Mouse (Mus musculus): ENCODE data around the gene Tmc6. TPM values are rescaled to one million over a fixed set of nuclear protein-coding genes. Genes with fewer than 3 reads are reported as not detected.
A peak's percentile ranks its signal among the peaks of the same experiment; 100 is the strongest.

Tmc6 gene
- 40.9 and 48.2 TPM in 2 replicates for polyA plus RNA-seq (2012)

DNA sequence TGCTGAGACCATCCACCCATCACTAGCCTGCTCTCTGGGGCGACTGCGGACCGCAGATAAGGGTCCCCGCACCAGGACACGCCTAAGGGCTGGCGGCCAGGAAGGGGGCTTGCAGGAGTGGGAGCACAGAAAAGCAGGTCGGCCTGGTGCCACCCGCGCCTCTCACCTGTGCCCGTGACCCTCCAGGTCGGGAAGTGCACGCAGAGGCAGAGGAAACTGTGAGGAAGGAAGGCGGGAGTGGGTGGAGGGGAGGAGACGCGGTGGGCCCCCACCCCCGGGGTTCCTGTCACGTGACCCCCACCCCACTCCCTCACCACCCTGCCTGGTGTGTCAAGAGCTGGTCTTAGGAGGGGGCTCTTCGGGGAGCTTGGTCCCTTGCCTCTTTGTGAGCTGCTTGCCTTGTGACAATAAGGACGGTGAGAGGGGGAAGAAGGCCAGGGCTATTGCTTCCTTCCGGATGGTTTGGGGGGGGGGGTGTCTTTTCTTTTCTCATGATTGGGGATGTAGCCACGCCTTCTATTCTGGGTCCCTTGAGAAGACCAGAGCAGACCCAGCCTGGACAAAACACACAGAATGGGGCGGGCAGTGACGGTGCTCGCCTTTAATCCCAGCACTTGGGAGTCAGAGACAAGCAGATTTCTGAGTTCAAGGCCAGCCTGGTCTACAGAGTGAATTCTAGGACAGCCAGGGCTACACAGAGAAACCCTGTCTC lies at the start of gene Tmc6, which contains the start of gene Tmc8:
Gene Tmc6, minus strand, starts transcription at position 206 of the 712 bp plus-strand sequence.
Gene Tmc8, plus strand, starts transcription at position 84 of the 712 bp plus-strand sequence.
- no peak for TF ChIP-seq GATA1 (IDR thresholded peaks at IDR 0.05; ENCODE audit: low read length)

GRCm38 (mm10) chr11:117830401-117830800 lies 48.4 kb upstream of the Tmc6 start:
- no peak for TF ChIP-seq GATA1 (IDR thresholded peaks at IDR 0.05; ENCODE audit: low read length)

DNA sequence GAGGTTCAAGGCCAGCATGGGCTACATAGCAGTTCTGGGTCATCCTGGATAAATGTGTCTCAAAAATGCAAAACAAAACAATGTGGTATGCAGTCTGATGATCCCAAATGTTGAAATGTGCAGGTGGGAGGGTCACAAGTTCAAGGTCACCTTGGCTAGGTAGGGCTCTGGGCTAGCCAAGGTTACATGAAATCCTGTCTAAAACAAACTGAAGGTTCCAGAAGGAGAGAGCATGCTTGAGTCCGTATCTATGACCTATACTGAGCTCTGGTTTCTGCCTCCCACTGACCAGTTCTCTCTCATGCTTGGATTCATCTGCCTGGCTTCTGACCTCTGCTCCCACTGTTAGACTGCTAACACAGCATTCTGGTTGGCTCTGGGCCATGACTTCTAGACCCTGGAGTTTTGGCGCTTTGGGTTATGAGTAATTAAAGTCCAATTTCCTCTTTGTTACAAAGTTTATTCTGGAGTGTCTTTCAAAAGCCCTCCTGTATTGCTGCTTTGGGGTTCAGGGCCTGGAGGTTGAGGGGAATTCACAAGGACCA lies 47.7 kb upstream of the Tmc6 start:
- no peak for TF ChIP-seq GATA1 (IDR thresholded peaks at IDR 0.05; ENCODE audit: low read length)

GRCm38 (mm10) chr11:117828888-117829604 lies 47.0 kb upstream of the Tmc6 start:
- TF ChIP-seq GATA1 (IDR thresholded peaks at IDR 0.05; ENCODE audit: low read length) = peak; percentile 52

GRCm38 (mm10) chr11:117828149-117828887 lies 46.3 kb upstream of the Tmc6 start:
- TF ChIP-seq GATA1 (IDR thresholded peaks at IDR 0.05; ENCODE audit: low read length) = no peak

- TF ChIP-seq GATA1 (IDR thresholded peaks at IDR 0.05; ENCODE audit: low read length) = no peak
Observed at GRCm38 (mm10) chr11:117827386-117827785, 45.4 kb upstream of the Tmc6 start.

DNA sequence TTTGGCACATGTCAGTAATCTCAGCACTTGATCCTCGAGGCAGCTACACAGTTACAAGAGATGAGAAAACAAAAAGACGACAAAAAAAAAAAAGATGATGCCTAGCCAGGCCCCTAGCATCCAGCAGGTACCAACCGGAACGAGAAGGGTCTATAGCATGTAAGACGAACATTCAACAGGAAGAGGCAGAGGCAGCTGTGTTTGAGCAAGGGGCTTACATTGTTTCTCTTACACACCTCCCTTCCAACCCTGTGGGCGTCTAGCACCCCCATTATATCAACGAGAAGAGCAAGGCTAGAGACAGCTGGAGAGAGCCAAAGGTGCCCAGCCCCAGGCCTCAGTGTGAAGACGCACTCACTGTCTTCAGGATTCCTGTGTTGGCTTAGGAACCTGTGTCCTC lies 44.9 kb upstream of the Tmc6 start:
- TF ChIP-seq GATA1 (IDR thresholded peaks at IDR 0.05; ENCODE audit: low read length) = no peak

DNA sequence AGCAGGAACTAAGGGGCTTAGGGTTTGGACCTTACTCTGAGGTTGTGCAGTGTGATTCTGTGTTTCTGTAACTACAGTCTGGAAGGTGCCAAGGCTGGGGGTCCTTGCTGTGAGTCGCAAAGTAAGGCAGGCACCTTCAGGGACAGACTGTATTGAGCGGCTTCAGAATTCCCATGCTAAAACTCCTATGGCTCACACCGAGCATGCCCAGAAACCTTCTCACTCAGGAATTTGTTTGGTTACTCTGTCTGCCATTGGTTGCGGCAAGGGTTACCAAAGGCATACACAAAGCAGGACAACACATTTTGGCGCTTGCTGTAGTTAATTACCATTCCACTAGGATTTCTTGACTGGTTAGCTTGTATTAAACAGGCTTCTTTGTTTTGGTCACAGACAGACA lies 44.2 kb upstream of the Tmc6 start:
- no peak for TF ChIP-seq GATA1 (IDR thresholded peaks at IDR 0.05; ENCODE audit: low read length)

- no peak for TF ChIP-seq GATA1 (IDR thresholded peaks at IDR 0.05; ENCODE audit: low read length)
Observed at GRCm38 (mm10) chr11:117825333-117826101, 43.5 kb upstream of the Tmc6 start, which contains the start of the genes Afmid and Tk1. Afmid (plus strand) TSS chr11:117825924. Tk1 (minus strand) TSS chr11:117826092.

GRCm38 (mm10) chr11:117824060-117824969 lies 42.3 kb upstream of the Tmc6 start:
- no peak for TF ChIP-seq GATA1 (IDR thresholded peaks at IDR 0.05; ENCODE audit: low read length)

GRCm38 (mm10) chr11:117823411-117823810 lies 41.4 kb upstream of the Tmc6 start:
- no peak for TF ChIP-seq GATA1 (IDR thresholded peaks at IDR 0.05; ENCODE audit: low read length)

- no peak for TF ChIP-seq GATA1 (IDR thresholded peaks at IDR 0.05; ENCODE audit: low read length)
Observed at GRCm38 (mm10) chr11:117822728-117823241, 40.8 kb upstream of the Tmc6 start.

DNA sequence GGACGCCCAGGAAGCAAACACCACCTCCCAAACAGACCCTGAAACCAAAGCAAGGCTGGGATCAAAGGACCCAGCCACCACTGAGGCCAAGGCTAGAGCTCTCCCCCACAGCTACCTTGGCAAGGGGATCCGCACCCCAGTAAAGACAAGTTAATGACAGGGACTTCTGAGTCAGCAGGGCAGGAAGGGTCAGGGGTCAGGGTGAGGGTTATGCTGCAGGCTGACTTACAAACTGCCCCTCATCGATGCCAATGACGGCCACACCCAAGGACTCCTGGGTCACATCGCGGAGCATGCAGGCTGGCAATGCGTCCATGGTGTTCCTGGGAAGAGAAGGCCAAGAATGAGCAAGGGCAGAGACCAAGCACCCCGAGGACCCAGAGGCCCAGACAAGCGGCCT lies 39.9 kb upstream of the Tmc6 start:
- no peak for TF ChIP-seq GATA1 (IDR thresholded peaks at IDR 0.05; ENCODE audit: low read length)

DNA sequence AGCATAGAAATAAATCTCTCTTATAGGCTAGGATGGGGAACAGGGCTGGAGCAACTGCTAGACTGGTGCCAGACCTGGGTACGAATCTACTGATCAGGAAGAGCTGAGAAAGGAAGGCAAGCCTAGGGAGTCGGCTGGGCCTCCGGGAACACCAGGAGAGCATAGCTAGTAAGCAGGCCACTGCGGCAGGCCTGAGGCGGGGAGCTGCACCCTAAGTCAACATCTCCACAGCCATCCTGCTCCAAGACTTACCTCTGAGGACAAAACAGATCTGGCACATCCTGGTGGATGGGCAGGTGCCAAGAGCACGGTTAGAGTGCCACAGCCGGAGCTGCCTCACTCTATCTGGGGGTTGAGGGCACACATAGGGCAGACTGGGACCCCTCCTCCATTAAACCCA lies 38.2 kb upstream of the Tmc6 start:
- no peak for TF ChIP-seq GATA1 (IDR thresholded peaks at IDR 0.05; ENCODE audit: low read length)
